Mouse (Mus musculus): ENCODE results near the gene Gm49340. TPM values are rescaled to one million over a fixed set of nuclear protein-coding genes. Genes with fewer than 3 reads are reported as not detected.
"Not testable (repeated sequence)": the region's sequence is repeated elsewhere in the genome, so short reads cannot be mapped to it uniquely, and the experiment has no call there.

Gm49340 gene
- not detected in 2 replicates for polyA plus RNA-seq (2015; fragmentation: Nextera tagmentation; extraction: Ambion mirVana)

DNA sequence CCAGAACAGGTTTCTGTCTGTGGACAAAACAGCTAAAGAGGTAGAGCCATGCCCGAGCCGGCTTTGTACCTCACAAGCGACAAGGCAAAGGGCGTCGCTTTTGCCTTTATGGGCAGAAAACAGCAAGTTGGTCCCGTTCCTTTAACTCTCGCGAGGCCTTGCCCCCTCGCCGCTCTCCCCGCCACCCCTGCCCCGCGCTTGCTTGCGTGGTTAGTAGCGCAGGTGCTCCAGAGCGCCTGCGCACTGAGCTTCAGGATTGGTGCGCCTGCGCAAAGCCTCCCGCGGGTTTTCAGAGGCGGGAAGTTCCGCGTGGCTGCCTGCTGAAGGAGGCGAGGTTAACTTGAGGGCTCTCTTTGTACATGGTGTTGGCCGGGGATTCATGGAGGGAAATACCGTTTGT, at the start of gene Gm49340, which contains the start of the genes Aspa and Spata22:
TSS of gene Gm49340 (plus strand) at position 300 of the 400 bp plus-strand sequence.
TSS of gene Aspa (minus strand) at position 155 of the 400 bp plus-strand sequence.
TSS of gene Spata22 (plus strand) at position 300 of the 400 bp plus-strand sequence.
- H3K27ac ChIP-seq = no peak within 1 kb of the TSS
- H3K9ac ChIP-seq = no peak within 1 kb of the TSS
- no peak for ATAC-seq (ENCODE audit: insufficient read depth, low FRiP score, low read depth)
- no peaks in the 10 kb centered on the region for H3K36me3 ChIP-seq
- peaks cover 4% of the 10 kb centered on the region; the same call in 1 of the 2 replicates for H3K4me1 ChIP-seq
- no peak within 1 kb of the TSS for H3K4me3 ChIP-seq (replicated peaks)
- no peak within 1 kb of the TSS for H3K4me2 ChIP-seq
- H3K9me3 ChIP-seq = no peaks in the 10 kb centered on the region
- no peaks in the 10 kb centered on the region for H3K27me3 ChIP-seq (replicated peaks)
- 82% methylated on average over 27 of the region's 27 CpGs for WGBS

DNA sequence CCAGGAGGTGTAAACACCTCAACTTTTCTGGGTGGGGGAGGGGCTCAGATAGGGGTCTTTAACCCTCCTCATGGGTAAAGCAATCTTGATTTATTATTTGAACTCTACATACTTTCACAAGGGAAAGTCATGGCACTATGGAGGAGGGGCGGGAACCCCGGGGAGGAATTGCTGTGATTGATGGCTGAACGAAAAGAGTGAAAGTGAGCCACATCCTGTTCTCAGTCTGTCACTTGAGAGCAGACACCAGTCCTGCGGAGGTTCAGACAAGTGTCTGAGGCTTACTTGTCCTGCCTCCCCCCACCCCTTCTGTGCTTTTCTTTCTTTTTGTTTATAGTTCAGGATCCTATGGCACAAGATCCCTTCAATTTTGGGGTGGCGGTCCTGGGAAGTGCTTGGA, 48.8 kb upstream of the Gm49340 start:
- Histone ChIP-seq H3K9me3 (no peaks in the 10 kb centered on the region), H3K9ac (no peak overlapping the region), H3K36me3 (no peaks in the 10 kb centered on the region), H3K27me3 (replicated peaks) (no peaks in the 10 kb centered on the region), H3K27ac (no peak overlapping the region), H3K4me3 (replicated peaks) (no peak overlapping the region), H3K4me2 (no peak overlapping the region), H3K4me1 (peaks cover 19% of the 10 kb centered on the region)
- ATAC-seq (ENCODE audit: insufficient read depth, low FRiP score, low read depth) = no peak
- 32% methylated on average over 5 of the region's 5 CpGs for WGBS

DNA sequence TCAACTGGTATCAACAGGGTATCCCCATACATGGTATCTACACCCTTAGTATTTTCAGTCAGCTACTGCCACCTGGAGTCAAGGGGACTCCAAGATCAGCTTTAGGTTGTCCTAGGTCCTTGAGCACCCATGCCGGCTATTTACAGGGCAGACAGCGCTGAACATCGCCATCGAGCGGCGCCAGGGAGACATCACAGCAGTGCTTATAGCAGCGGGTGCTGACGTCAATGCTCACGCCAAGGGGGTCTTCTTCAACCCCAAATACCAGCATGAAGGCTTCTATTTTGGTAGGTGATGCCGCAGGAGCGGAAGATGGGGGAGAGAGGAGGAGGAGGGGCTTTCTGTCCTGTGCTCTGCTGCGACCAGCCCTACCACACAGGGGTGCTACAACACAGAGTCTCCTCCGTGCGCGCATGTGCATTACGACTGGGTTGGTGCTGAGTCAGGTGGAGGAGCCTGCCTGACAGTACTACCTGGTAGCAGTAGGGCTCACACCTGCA, 48.0 kb upstream of the Gm49340 start:
- H3K9me3 ChIP-seq = no peaks in the 10 kb centered on the region
- 5% methylated on average over 16 of the region's 16 CpGs for WGBS
- peaks cover 19% of the 10 kb centered on the region for H3K4me1 ChIP-seq
- H3K27me3 ChIP-seq (replicated peaks) = no peaks in the 10 kb centered on the region
- no peak overlapping the region for H3K9ac ChIP-seq
- peak; percentile 81 for ATAC-seq (ENCODE audit: insufficient read depth, low FRiP score, low read depth)
- H3K27ac ChIP-seq = no peak overlapping the region
- no peaks in the 10 kb centered on the region for H3K36me3 ChIP-seq
- H3K4me3 ChIP-seq (replicated peaks) = peak overlapping the region; percentile 39
- peak overlapping the region; percentile 63 for H3K4me2 ChIP-seq

DNA sequence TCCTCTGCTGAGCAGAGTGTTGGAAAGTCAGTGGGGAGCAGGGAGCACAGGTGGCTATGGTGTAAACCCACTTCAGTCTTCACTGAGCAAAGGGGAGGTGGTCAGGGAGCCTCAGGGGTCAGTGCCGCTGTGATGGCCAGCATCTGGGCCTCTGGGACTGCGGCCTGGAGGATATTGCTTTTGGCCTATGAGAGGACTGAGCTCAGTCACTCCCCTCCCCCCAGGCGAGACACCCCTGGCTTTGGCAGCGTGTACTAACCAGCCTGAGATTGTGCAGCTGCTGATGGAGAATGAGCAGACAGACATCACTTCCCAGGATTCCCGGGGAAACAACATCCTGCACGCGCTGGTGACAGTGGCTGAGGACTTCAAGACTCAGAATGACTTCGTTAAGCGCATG, 46.2 kb upstream of the Gm49340 start:
- WGBS = 33% methylated on average over 9 of the region's 9 CpGs
- no peaks in the 10 kb centered on the region for H3K36me3 ChIP-seq
- H3K27me3 ChIP-seq (replicated peaks) = no peaks in the 10 kb centered on the region
- peaks cover 19% of the 10 kb centered on the region for H3K4me1 ChIP-seq
- H3K27ac ChIP-seq = peak overlapping the region; percentile 57; the same call in 1 of the 2 replicates
- no peak overlapping the region for H3K4me3 ChIP-seq (replicated peaks)
- ATAC-seq (ENCODE audit: insufficient read depth, low FRiP score, low read depth) = peak; percentile 37; the same call in 1 of the 2 replicates
- H3K9me3 ChIP-seq = no peaks in the 10 kb centered on the region
- no peak overlapping the region for H3K9ac ChIP-seq
- H3K4me2 ChIP-seq = no peak overlapping the region

DNA sequence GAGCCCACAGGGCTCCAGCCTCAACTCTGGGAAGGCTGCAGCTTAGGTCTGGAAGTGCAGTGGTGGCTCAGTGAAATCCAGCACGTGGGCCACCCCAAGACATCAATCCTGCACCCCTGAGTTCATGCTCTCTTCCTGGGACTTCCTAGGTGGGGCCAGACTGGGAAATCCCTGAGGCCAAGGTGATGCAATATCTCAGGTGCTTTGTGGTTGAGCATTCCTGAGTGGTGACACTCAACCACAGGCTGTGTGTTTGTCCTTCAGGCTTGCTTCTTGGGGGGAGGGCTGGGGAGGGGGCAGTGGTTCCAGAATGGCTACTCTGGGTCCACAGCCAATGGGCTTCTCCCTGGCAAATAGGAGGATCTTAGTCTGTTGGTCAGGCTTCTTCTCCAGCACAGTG, 45.6 kb upstream of the Gm49340 start:
- no peak for ATAC-seq (ENCODE audit: insufficient read depth, low FRiP score, low read depth)
- Histone ChIP-seq H3K4me2 (no peak overlapping the region), H3K36me3 (no peaks in the 10 kb centered on the region), H3K27ac (peak overlapping the region; percentile 57; the same call in 1 of the 2 replicates), H3K9me3 (no peaks in the 10 kb centered on the region), H3K4me1 (peaks cover 19% of the 10 kb centered on the region), H3K9ac (no peak overlapping the region), H3K4me3 (replicated peaks) (no peak overlapping the region), H3K27me3 (replicated peaks) (no peaks in the 10 kb centered on the region)
- 28% methylated on average over 1 of the region's 1 CpGs for WGBS

DNA sequence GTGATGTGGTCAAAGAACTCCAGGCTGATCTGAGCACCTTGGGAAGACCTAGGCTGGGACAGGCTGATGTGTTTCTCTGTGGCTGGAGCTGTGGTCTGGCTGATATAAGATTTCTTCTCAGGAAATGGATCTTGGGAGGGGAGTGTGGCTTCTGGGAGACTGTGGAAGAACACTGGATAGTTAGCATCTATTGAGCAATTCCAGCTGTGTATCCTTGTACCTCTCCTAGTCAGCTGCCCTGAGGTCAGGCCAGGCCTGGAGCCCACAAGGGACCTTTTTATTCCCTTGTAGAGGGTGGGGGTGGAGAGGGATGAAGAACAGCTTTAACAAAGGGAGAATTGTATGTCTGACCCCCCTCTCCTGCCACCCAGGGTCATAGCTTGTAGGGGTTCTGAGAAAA, 45.2 kb upstream of the Gm49340 start:
- H3K4me1 ChIP-seq = peaks cover 19% of the 10 kb centered on the region

DNA sequence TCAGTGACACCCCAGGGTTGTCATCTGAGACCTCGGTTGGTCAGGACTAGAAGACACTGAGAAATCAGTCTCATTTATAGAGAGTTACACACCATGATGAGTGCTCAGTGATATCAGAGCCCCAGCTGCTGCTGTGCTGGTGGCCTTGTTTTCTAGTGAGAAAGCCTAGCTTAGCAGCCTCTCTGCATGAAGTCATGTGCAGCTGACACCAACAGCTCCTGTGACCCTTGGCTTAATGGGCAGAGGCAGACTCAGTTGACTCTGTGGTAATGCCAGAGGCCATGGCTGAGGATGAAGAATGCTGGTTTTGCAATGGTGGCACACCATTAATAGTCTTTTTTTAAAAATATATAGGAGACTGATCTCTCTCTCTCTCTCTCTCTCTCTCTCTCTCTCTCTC, 39.9 kb upstream of the Gm49340 start:
- H3K4me1 ChIP-seq = no peaks in the 10 kb centered on the region
- H3K36me3 ChIP-seq = no peaks in the 10 kb centered on the region
- H3K4me3 ChIP-seq (replicated peaks) = no peak overlapping the region
- H3K9me3 ChIP-seq = no peaks in the 10 kb centered on the region
- 67% methylated on average over 1 of the region's 1 CpGs for WGBS
- H3K27me3 ChIP-seq (replicated peaks) = no peaks in the 10 kb centered on the region
- no peak overlapping the region for H3K9ac ChIP-seq
- H3K4me2 ChIP-seq = no peak overlapping the region
- no peak overlapping the region for H3K27ac ChIP-seq
- ATAC-seq (ENCODE audit: insufficient read depth, low FRiP score, low read depth) = no peak

More for the DNA sequence above, 45.2 kb upstream of the Gm49340 start:
- H3K4me3 ChIP-seq (replicated peaks) = no peak overlapping the region
- H3K9ac ChIP-seq = no peak overlapping the region
- no peaks in the 10 kb centered on the region for H3K36me3 ChIP-seq
- H3K4me2 ChIP-seq = no peak overlapping the region
- H3K27ac ChIP-seq = peak overlapping the region; percentile 57; the same call in 1 of the 2 replicates
- H3K27me3 ChIP-seq (replicated peaks) = no peaks in the 10 kb centered on the region
- H3K9me3 ChIP-seq = no peaks in the 10 kb centered on the region
- ATAC-seq (ENCODE audit: insufficient read depth, low FRiP score, low read depth) = no peak

DNA sequence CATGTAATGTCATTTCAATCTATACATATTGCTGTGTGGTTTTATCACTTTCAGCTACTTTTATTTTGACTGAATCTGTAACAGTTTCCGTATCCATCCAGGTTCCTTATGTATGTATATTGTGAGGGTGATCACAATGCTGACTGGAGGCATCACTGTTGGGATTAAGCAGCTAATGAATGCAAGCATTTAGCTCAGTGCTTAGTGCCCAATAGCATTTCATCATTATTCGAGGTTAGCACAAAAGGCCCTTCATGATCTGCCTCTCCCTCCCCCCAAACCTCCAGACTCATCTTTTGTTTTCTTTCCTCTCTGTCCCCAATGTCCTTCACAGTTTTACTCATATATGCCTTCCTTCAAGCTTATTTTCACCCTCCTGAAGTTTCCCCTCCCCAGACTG, 26.4 kb upstream of the Gm49340 start:
- H3K9me3 ChIP-seq = no peaks in the 10 kb centered on the region
- H3K9ac ChIP-seq = no peak overlapping the region
- H3K4me1 ChIP-seq = no peaks in the 10 kb centered on the region
- H3K27ac ChIP-seq = no peak overlapping the region
- no peak overlapping the region for H3K4me3 ChIP-seq (replicated peaks)
- no peaks in the 10 kb centered on the region for H3K27me3 ChIP-seq (replicated peaks)
- H3K36me3 ChIP-seq = no peaks in the 10 kb centered on the region
- H3K4me2 ChIP-seq = no peak overlapping the region
- WGBS = 54% methylated on average over 2 of the region's 2 CpGs
- ATAC-seq (ENCODE audit: insufficient read depth, low FRiP score, low read depth) = no peak

DNA sequence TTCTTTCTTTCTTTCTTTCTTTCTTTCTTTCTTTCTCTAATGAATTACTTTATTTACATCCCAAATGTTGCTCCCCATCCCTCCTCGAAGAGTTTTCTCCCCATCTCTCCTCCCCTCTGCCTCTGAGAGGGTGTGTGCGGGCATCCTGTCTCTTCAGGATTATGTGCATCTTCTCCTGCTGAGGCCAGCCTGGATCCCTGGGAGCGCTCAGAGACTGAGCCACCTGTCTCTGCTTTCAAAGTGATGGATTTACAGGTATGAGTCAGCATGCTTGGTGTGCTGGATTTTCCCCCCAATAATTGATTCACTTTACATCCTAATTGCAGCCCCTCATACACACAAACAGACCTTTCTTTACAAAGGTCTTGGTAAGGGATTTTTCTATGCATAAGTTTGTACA, 13.6 kb upstream of the Gm49340 start:
- no peak overlapping the region for H3K4me3 ChIP-seq (replicated peaks)
- 46% methylated on average over 3 of the region's 3 CpGs for WGBS
- H3K27me3 ChIP-seq (replicated peaks) = no peaks in the 10 kb centered on the region
- no peaks in the 10 kb centered on the region for H3K9me3 ChIP-seq
- H3K4me1 ChIP-seq = no peaks in the 10 kb centered on the region
- H3K4me2 ChIP-seq = no peak overlapping the region
- no peak overlapping the region for H3K27ac ChIP-seq
- no peak for ATAC-seq (ENCODE audit: insufficient read depth, low FRiP score, low read depth)
- H3K36me3 ChIP-seq = no peaks in the 10 kb centered on the region
- H3K9ac ChIP-seq = no peak overlapping the region

DNA sequence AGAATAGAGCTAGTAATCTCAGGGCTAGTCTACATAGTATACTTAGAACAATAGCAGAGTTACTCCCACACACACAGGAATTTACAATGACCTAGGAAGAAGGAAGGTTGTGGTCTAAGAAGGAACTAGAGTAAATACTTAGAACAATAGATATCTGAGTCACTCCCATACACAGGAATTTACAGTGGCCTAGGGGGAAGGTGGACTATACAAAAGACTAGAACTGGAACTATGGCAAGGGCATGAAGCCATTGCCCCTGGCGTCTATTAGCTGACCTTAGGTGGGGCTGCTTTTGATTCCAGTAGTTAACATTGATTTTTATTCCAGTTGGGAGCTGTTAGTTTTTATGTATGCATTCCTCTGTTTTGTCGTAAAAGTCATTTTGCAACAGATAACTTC, 11.0 kb upstream of the Gm49340 start:
- H3K4me2 ChIP-seq; H3K9me3 ChIP-seq; H3K27me3 ChIP-seq (replicated peaks); H3K9ac ChIP-seq; ATAC-seq (ENCODE audit: insufficient read depth, low FRiP score, low read depth); H3K4me3 ChIP-seq (replicated peaks); H3K27ac ChIP-seq; H3K36me3 ChIP-seq; H3K4me1 ChIP-seq: not testable (repeated sequence)
- WGBS = 59% methylated on average over 2 of the region's 2 CpGs

DNA sequence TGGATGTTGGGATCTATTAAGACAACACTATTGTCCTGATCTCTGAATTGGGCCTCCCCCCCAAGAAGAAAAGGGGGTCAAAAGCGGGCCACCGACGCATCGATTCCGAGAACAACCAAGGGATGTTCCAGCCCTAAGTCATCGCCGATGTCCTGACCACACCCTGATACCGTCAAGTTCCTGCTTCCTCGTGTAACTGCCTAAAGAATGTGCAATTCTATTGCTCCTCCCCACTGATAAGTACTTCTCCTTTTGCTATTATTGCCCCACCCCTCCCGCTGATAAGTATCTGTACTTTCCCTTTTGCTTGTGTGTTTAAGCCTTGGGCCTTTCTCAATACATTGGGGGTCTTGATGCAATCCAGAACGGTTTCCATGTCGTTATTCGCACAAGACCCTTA, 8.5 kb upstream of the Gm49340 start:
- H3K36me3 ChIP-seq; H3K4me3 ChIP-seq (replicated peaks); H3K27me3 ChIP-seq (replicated peaks); H3K9me3 ChIP-seq; H3K9ac ChIP-seq; H3K27ac ChIP-seq; ATAC-seq (ENCODE audit: insufficient read depth, low FRiP score, low read depth); H3K4me1 ChIP-seq; H3K4me2 ChIP-seq: not testable (repeated sequence)
- 89% methylated on average over 13 of the region's 13 CpGs for WGBS

DNA sequence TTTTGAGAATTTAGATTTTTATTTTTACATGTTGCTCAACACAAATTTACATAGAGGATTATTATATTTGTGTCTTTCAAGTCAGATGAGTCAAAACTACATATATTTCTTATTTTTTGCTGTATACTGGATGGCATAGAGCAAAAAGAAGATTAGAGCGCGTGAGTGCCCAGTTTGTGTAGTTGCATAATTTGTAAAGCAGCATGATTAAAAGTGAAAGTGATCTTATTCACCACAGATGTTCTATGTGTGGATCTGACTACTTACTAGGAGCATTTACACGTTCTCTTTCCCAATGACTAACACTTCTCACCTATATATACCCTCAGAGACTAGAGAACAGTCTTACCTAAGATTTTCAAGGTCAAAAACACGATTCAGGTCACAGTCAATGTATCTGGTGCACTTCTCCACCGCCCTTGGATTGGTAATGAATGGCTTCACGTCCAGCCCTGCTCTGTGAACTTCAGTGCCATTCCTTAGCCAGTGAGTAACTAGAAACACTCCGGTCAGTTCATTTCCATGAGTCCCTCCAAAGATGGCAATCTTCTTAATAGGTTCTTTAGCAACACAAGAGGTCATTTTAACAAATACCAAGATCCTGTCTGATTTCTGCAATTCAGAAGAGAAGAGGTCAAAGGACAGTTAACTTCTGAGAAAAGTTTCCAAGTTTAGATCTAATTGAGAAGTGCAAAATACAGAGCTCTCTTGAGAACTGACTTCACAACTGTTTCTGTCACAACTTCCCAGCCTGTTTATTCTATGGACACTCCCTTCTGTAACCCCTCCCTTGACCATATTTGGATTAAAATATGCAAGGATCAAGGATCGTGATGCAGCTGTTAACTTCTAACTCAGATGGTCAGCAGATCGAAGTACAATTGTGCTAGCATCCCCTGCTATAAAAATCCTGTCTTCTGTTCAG, 5.4 kb upstream of the Gm49340 start:
- H3K4me3 ChIP-seq (replicated peaks) = no peak overlapping the region
- peak overlapping the region; percentile 25; the same call in 1 of the 2 replicates for H3K4me2 ChIP-seq

More for the DNA sequence above, 5.4 kb upstream of the Gm49340 start:
- Histone ChIP-seq H3K4me1 (peaks cover 4% of the 10 kb centered on the region; the same call in 1 of the 2 replicates), H3K9me3 (no peaks in the 10 kb centered on the region), H3K27me3 (replicated peaks) (no peaks in the 10 kb centered on the region), H3K36me3 (no peaks in the 10 kb centered on the region), H3K27ac (no peak overlapping the region), H3K9ac (no peak overlapping the region)
- WGBS = 56% methylated on average over 9 of the region's 9 CpGs
- ATAC-seq (ENCODE audit: insufficient read depth, low FRiP score, low read depth) = no peak

Measured in stomach, embryonic 15.5 days (tissue).